Mouse (Mus musculus) embryo, embryonic 9.5 days (tissue): ENCODE data around the gene Ndufs4.

ENCODE experiments used
- DNase-seq: peaks from one replicate; pipeline ENCODE4 v3.0.0-alpha.2; 2017; ENCODE audit errors: extremely low spot score

Ndufs4 gene

GRCm38 (mm10) chr13:114388211-114388965, at the start of gene Ndufs4:
Ndufs4 (minus strand) TSS chr13:114388258.
- no peak for DNase-seq

- DNase-seq: no peak
These were observed 44.4 kb upstream of the Ndufs4 start for GRCm38 (mm10) chr13:114432491-114432890.

GRCm38 (mm10) chr13:114425230-114425629, 37.2 kb upstream of the Ndufs4 start:
- DNase-seq: no peak

GRCm38 (mm10) chr13:114420235-114420634, 32.2 kb upstream of the Ndufs4 start:
- DNase-seq: no peak

- DNase-seq: no peak
These were observed 31.3 kb upstream of the Ndufs4 start for GRCm38 (mm10) chr13:114419364-114419763.

GRCm38 (mm10) chr13:114412326-114412725, 24.3 kb upstream of the Ndufs4 start:
- no peak for DNase-seq

GRCm38 (mm10) chr13:114406866-114407265, 18.8 kb upstream of the Ndufs4 start:
- DNase-seq: no peak

GRCm38 (mm10) chr13:114406424-114406823, 18.4 kb upstream of the Ndufs4 start:
- peak; percentile 38 for DNase-seq

- DNase-seq: no peak
These were observed 17.1 kb upstream of the Ndufs4 start for GRCm38 (mm10) chr13:114405100-114405715.

- no peak for DNase-seq
These were observed 10.8 kb upstream of the Ndufs4 start for GRCm38 (mm10) chr13:114398906-114399305.

- DNase-seq: no peak
These were observed 9.2 kb upstream of the Ndufs4 start for GRCm38 (mm10) chr13:114397281-114397680.

GRCm38 (mm10) chr13:114396863-114397262, 8.8 kb upstream of the Ndufs4 start:
- no peak for DNase-seq

GRCm38 (mm10) chr13:114394784-114395183, 6.7 kb upstream of the Ndufs4 start:
- no peak for DNase-seq

- DNase-seq: no peak
These were observed 4.4 kb upstream of the Ndufs4 start for GRCm38 (mm10) chr13:114392501-114392900.

GRCm38 (mm10) chr13:114387521-114388171, 412 bp downstream of the Ndufs4 start:
- peak; percentile 89 for DNase-seq

GRCm38 (mm10) chr13:114387074-114387487, 977 bp downstream of the Ndufs4 start:
- DNase-seq: no peak

GRCm38 (mm10) chr13:114376511-114376910, 11.5 kb downstream of the Ndufs4 start:
- no peak for DNase-seq

GRCm38 (mm10) chr13:114362086-114362485, 26.0 kb downstream of the Ndufs4 start:
- DNase-seq: no peak

- no peak for DNase-seq
These were observed 36.6 kb downstream of the Ndufs4 start for GRCm38 (mm10) chr13:114351321-114351946.

GRCm38 (mm10) chr13:114344979-114345712, 42.9 kb downstream of the Ndufs4 start:
- no peak for DNase-seq

GRCm38 (mm10) chr13:114344220-114344973, 43.7 kb downstream of the Ndufs4 start:
- no peak for DNase-seq
